Mouse (Mus musculus) thymus, adult 2 months (tissue): Measurements from ENCODE around the gene Ubxn4.

Experiments
- CTCF ChIP-seq: fragments of 200-500 bp; IDR thresholded peaks from 2 replicates; pipeline ENCODE4 v1.5.1; 2012; ENCODE audit warnings: mild to moderate bottlenecking, control low read depth, low read length, moderate library complexity, borderline replicate concordance; ENCODE audit not compliant: control insufficient read depth, poor library complexity, insufficient read depth; ENCODE audit errors: extremely low read depth
- POLR2A ChIP-seq: fragments of 200-500 bp; IDR thresholded peaks from 2 replicates; pipeline ENCODE4 v1.6.1; 2012; ENCODE audit warnings: mild to moderate bottlenecking, low read length, control low read depth, moderate library complexity; ENCODE audit not compliant: control insufficient read depth, poor library complexity, insufficient read depth; ENCODE audit errors: extremely low read depth

GRCm38 (mm10) chr1:128324776-128325175 is 81.0 kb downstream of the Ubxn4 start:
- TF ChIP-seq POLR2A (no peak), CTCF (no peak)
